Mouse (Mus musculus) cortical plate, adult 2 months (tissue): Measurements from ENCODE around the gene Ptpn7. TPM values are rescaled to one million over a fixed set of nuclear protein-coding genes. Genes with fewer than 3 reads are reported as not detected.

Source experiments
- H3K27ac ChIP-seq: fragments of 200-500 bp; 2 replicates; pipeline ENCODE4 v1.5.1; 2012; ENCODE audit warnings: low read length, control low read depth, inconsistent platforms; ENCODE audit not compliant: insufficient read depth
- H3K4me1 ChIP-seq: fragments of 200-500 bp; 2 replicates; pipeline ENCODE4 v1.6.1; 2011; ENCODE audit warnings: low read length; ENCODE audit not compliant: control insufficient read depth, insufficient read depth
- H3K4me3 ChIP-seq: fragments of 200-500 bp; 2 replicates; pipeline ENCODE4 v1.5.1; 2011; ENCODE audit warnings: mild to moderate bottlenecking, low read length, control low read depth; ENCODE audit not compliant: insufficient read depth
- CTCF ChIP-seq: fragments of 200-500 bp; IDR thresholded peaks from 2 replicates; pipeline ENCODE4 v1.5.1; 2011; ENCODE audit warnings: mild to moderate bottlenecking, control low read depth, low read length; ENCODE audit not compliant: insufficient read depth; ENCODE audit errors: extremely low read depth
- POLR2A ChIP-seq: fragments of 200-500 bp; IDR thresholded peaks from 2 replicates; pipeline ENCODE4 v1.6.1; 2011; ENCODE audit warnings: mild to moderate bottlenecking, low read length, control low read depth; ENCODE audit not compliant: insufficient read depth; ENCODE audit errors: extremely low read depth
- polyA plus RNA-seq: library from polyadenylated mRNA; depleted of rRNA; stranded (reverse); fragments of >200 nt; gene quantifications from 2 replicates; pipeline ENCODE4 v1.2.3, GENCODE M21; 2012

The Ptpn7 gene
- polyA plus RNA-seq, 1 experiment, result 0.86 TPM

GRCm38 (mm10) chr1:135135111-135135787 is 2.7 kb downstream of the Ptpn7 start:
- no peaks in the 10 kb centered on the region for H3K4me1 ChIP-seq
- H3K4me3 ChIP-seq, result no peak overlapping the region
- no peak for TF ChIP-seq CTCF
- no peak for TF ChIP-seq POLR2A
- no peak overlapping the region for H3K27ac ChIP-seq

DNA sequence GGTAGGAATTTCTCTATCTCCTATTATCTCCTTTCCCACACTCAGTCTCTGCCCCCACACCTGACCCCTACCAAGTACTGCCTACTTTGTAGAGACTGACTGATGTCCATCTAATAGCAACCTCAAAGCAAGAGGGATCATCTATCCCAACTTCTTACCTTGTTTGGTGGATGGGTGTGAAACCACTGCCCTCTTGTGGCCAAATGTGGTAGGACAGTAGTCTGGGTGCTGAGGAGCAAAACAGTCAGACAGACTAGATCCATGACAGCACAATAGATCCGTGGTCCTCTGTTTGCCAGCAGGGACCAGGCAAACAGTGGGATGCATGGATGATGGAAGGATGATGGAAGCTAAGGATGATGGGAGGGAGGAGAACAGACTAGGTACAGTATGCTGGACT is 4.0 kb downstream of the Ptpn7 start:
- TF ChIP-seq CTCF (peak; percentile 99), POLR2A (no peak)
- H3K4me1 ChIP-seq, result no peaks in the 10 kb centered on the region
- H3K27ac ChIP-seq, result no peak overlapping the region

GRCm38 (mm10) chr1:135139906-135140305 is 7.4 kb downstream of the Ptpn7 start:
- Histone ChIP-seq H3K4me1 (no peaks in the 10 kb centered on the region), H3K27ac (no peak overlapping the region), H3K4me3 (no peak overlapping the region)
- TF ChIP-seq POLR2A (no peak), CTCF (no peak)

More for the DNA sequence above, 4.0 kb downstream of the Ptpn7 start:
- no peak overlapping the region for H3K4me3 ChIP-seq

- no peak for TF ChIP-seq POLR2A
- no peak for TF ChIP-seq CTCF
- no peak overlapping the region for H3K4me3 ChIP-seq
- no peak overlapping the region for H3K27ac ChIP-seq
- H3K4me1 ChIP-seq, result no peaks in the 10 kb centered on the region
These were observed 10.0 kb downstream of the Ptpn7 start for GRCm38 (mm10) chr1:135142452-135142851.

- no peak for TF ChIP-seq CTCF
- no peak for TF ChIP-seq POLR2A
- H3K4me3 ChIP-seq, result no peak overlapping the region
- H3K27ac ChIP-seq, result no peak overlapping the region
- no peaks in the 10 kb centered on the region; the same call in 1 of the 2 replicates for H3K4me1 ChIP-seq
These were observed 11.4 kb downstream of the Ptpn7 start for GRCm38 (mm10) chr1:135143940-135144339.

DNA sequence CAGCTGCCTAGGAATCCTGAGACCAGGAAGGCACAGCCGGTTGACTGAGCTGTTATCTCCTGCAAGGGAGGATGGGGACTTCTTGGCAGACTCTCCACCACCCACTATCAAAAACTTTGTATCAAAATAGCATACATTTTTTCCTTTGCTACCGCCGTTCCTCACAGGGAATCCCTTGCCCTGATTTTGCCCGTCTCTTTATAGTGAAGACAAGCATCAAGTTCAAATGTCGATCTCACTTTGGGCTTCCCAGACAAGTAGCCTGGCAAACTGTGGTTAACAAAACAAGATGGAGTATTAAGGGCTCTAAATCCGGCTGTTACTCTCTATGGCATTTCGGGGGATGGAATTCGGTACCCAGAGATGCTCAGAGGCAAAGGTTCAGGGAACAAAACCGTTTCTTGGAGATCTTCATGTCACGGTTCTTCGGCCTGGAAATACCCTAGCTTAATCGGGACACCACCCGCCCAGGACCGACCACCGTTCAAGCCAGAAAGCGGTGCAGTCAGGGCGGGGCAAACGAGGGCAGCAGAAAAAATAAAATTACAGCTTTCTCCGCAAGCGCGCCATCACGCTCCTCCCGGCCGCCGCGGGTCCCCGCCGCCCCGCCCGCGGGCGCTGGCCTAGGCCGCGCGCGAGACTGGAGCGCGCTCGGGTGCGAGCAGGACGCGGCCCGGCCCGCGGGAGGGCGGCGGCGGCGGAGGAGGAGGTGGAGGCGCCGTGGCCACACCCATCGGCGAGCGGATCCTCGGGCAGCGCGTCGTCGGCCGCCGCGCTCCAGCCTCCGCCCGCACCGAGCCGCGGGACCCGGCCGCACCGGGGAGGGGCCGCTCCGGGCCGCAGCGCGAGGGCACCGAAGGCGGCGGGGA is 13.8 kb downstream of the Ptpn7 start, which contains the start of gene Arl8a:
TSS of gene Arl8a (plus strand) at position 748 of the 869 bp plus-strand sequence.
- peak within 1 kb of the TSS; percentile 96 for H3K27ac ChIP-seq
- TF ChIP-seq POLR2A (peak; percentile 50; the same call in 1 of the 2 replicates), CTCF (no peak)
- H3K4me1 ChIP-seq, result peaks cover under 1% of the 10 kb centered on the region

GRCm38 (mm10) chr1:135146946-135147701 is 14.6 kb downstream of the Ptpn7 start:
- TF ChIP-seq CTCF (no peak), POLR2A (no peak)
- Histone ChIP-seq H3K4me1 (peaks cover 2% of the 10 kb centered on the region), H3K27ac (peak overlapping the region; percentile 96), H3K4me3 (peak overlapping the region; percentile 92)

More for the DNA sequence above, 13.8 kb downstream of the Ptpn7 start, which contains the start of gene Arl8a:
- H3K4me3 ChIP-seq, result peak within 1 kb of the TSS; percentile 92

- peak overlapping the region; percentile 96 for H3K27ac ChIP-seq
- TF ChIP-seq POLR2A (no peak), CTCF (no peak)
- peak overlapping the region; percentile 92 for H3K4me3 ChIP-seq
- H3K4me1 ChIP-seq, result peaks cover 2% of the 10 kb centered on the region
These were observed 15.2 kb downstream of the Ptpn7 start for GRCm38 (mm10) chr1:135147702-135148058.

DNA sequence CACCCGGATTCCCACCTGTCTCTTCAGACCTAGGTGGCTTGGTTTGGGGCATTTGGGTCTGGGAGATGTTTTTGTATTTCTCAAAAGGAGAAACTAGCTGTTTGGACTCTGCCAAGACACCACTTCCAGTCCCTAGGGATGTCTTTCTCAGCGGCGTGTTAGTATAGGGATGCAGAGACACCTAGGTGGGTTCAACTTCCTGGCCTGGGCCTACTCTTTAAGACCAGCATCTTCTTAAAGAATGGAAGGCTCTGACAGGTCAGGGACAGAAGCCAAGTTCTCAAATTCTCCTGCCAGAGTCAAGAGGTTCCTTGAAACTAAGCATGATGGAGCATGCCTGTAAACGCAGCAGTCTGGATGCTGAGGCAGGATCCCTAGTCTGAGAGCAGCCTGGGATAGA is 16.0 kb downstream of the Ptpn7 start:
- TF ChIP-seq CTCF (no peak), POLR2A (no peak)
- Histone ChIP-seq H3K27ac (no peak overlapping the region), H3K4me1 (peaks cover 2% of the 10 kb centered on the region)

More for the DNA sequence above, 16.0 kb downstream of the Ptpn7 start:
- H3K4me3 ChIP-seq, result peak overlapping the region; percentile 92
